Mouse (Mus musculus) midbrain, embryonic 13.5 days (tissue): ENCODE data around the gene Kirrel3. TPM values are rescaled to one million over a fixed set of nuclear protein-coding genes. Genes with fewer than 3 reads are reported as not detected.
A peak's percentile ranks its signal among the peaks of the same experiment; 100 is the strongest.

Experiments used
- ATAC-seq: fragments of 200-750 bp; cut with Nextera tagmentation; 2 replicates; pipeline ENCODE4 v1.8.0; 2017; ENCODE audit warnings: mild to moderate bottlenecking, moderate TSS enrichment, moderate library complexity
- H3K27ac ChIP-seq: fragments of 300-500 bp; sonication (generic); 2 replicates; pipeline ENCODE4 v1.5.1; 2015; ENCODE audit warnings: inconsistent platforms, mild to moderate bottlenecking, moderate library complexity
- H3K27me3 ChIP-seq: fragments of 300-500 bp; sonication (generic); 2 replicates; pipeline ENCODE4 v1.6.1; 2015; ENCODE audit warnings: mild to moderate bottlenecking, inconsistent platforms
- H3K36me3 ChIP-seq: fragments of 300-500 bp; sonication (generic); 2 replicates; pipeline ENCODE4 v1.6.1; 2015; ENCODE audit warnings: mild to moderate bottlenecking, inconsistent platforms
- H3K4me1 ChIP-seq: fragments of 300-500 bp; sonication (generic); replicated peaks from 2 replicates; pipeline ENCODE4 v1.6.1; 2015; ENCODE audit warnings: inconsistent platforms
- H3K4me2 ChIP-seq: fragments of 300-500 bp; sonication (generic); replicated peaks from 2 replicates; pipeline ENCODE4 v1.6.1; 2015; ENCODE audit warnings: moderate library complexity, mild to moderate bottlenecking, inconsistent platforms
- H3K4me3 ChIP-seq: fragments of 300-500 bp; sonication (generic); replicated peaks from 2 replicates; pipeline ENCODE4 v1.5.1; 2015; ENCODE audit warnings: mild to moderate bottlenecking, inconsistent platforms
- H3K9ac ChIP-seq: fragments of 300-500 bp; sonication (generic); replicated peaks from 2 replicates; pipeline ENCODE4 v1.6.1; 2015; ENCODE audit warnings: mild to moderate bottlenecking, inconsistent platforms
- H3K9me3 ChIP-seq: fragments of 300-500 bp; sonication (generic); 2 replicates; pipeline ENCODE4 v1.6.1; 2016; ENCODE audit warnings: mild to moderate bottlenecking, inconsistent platforms
- WGBS: fragments of 180-500 bp; shearing (Covaris S2); methylation state at CpG from one replicate; pipeline ENCODE4 v1.1.7; 2015; 5-methylcytosine and 5-hydroxymethylcytosine counted together
- polyA plus RNA-seq: library from polyadenylated mRNA; unstranded; fragments of >200 nt; fragmentation: Nextera tagmentation; extraction: Ambion mirVana; gene quantifications from 2 replicates; pipeline ENCODE4 v1.2.1, GENCODE M21; 2015

The Kirrel3 gene
- polyA plus RNA-seq, 1 experiment from 2014 or later, result 24.0 TPM

DNA sequence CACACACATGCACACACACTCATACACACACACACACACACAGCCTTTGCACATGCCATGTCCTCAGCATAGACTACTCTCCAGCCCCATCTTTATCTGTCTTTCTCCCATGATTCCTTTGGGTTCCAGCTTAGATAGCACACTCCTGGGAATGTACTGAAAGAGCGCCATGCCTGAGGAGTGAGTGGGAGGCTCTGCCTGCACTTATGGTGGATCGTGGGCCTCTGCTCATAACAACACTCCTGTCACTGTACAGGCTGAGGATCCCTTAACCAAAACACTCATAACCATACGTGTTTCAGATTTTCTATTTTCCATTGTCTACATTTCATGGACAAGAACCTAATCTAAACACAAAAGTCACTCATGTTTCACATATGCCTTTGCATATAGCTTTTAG is 398.6 kb downstream of the Kirrel3 start:
- no peaks in the 10 kb centered on the region for H3K36me3 ChIP-seq
- H3K9me3 ChIP-seq, result no peaks in the 10 kb centered on the region
- no peaks in the 10 kb centered on the region; the same call in 1 of the 2 replicates for H3K27me3 ChIP-seq
- ATAC-seq, result no peak
- no peak overlapping the region for H3K4me2 ChIP-seq
- H3K27ac ChIP-seq, result no peak overlapping the region
- 93% methylated on average over 3 of the region's 3 CpGs for WGBS
- no peak overlapping the region for H3K9ac ChIP-seq
- peaks cover 38% of the 10 kb centered on the region for H3K4me1 ChIP-seq
- H3K4me3 ChIP-seq, result no peak overlapping the region

GRCm38 (mm10) chr9:34884942-34885341 is 399.2 kb downstream of the Kirrel3 start:
- Histone ChIP-seq H3K9me3 (no peaks in the 10 kb centered on the region), H3K4me2 (no peak overlapping the region), H3K4me3 (no peak overlapping the region), H3K27me3 (no peaks in the 10 kb centered on the region), H3K27ac (no peak overlapping the region), H3K4me1 (peaks cover 38% of the 10 kb centered on the region), H3K9ac (no peak overlapping the region), H3K36me3 (no peaks in the 10 kb centered on the region)
- no peak for ATAC-seq
- WGBS, result 87% methylated on average over 3 of the region's 3 CpGs

DNA sequence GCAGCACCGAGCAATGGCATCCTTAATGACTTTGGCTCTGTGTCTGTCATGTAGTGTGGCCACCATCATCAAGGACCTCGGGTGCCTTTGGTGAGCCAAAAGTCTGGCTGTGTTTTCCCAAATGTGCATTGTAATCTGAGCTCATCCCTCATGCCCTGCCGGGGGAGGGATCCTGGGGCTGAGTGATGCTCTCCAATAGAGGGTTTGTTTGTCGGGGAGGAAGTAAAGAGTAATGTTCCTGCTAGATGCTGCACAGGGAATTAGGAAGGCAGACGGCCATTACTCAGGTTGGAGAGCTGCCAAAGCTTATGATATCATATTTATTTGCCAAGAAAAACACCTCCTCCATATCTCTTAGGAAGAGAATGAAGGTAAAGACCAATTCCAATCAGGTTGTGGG is 401.1 kb downstream of the Kirrel3 start:
- WGBS, result 68% methylated on average over 5 of the region's 5 CpGs
- ATAC-seq, result no peak
- Histone ChIP-seq H3K9ac (no peak overlapping the region), H3K27me3 (no peaks in the 10 kb centered on the region), H3K4me3 (no peak overlapping the region), H3K36me3 (no peaks in the 10 kb centered on the region), H3K4me2 (no peak overlapping the region), H3K27ac (no peak overlapping the region), H3K4me1 (peaks cover 34% of the 10 kb centered on the region), H3K9me3 (no peaks in the 10 kb centered on the region)

GRCm38 (mm10) chr9:34887196-34887595 is 401.5 kb downstream of the Kirrel3 start:
- Histone ChIP-seq H3K9ac (no peak overlapping the region), H3K4me1 (peaks cover 30% of the 10 kb centered on the region), H3K4me3 (no peak overlapping the region), H3K36me3 (no peaks in the 10 kb centered on the region), H3K27me3 (no peaks in the 10 kb centered on the region), H3K9me3 (no peaks in the 10 kb centered on the region), H3K27ac (no peak overlapping the region), H3K4me2 (no peak overlapping the region)
- no peak for ATAC-seq
- WGBS, result 38% methylated on average over 2 of the region's 2 CpGs

DNA sequence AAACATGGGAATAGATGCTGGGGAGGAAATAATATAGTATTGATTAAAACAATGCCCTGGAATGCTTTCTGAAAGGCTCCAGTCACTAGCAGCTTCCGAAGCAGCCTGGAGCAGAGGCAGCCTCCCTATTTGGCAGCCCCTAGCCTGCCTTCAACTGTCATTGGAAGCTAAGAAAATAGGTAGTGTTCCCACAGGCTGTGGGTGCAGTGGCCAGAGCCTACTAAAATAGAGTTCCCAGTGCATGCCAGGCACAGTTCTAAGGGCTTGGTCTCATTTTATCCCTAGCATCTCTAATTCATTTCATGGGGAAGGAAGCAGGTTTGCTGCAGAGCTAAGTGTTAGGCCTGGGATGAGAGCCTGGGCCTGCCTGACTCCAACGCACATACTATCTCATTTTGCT is 402.6 kb downstream of the Kirrel3 start:
- Histone ChIP-seq H3K9me3 (no peaks in the 10 kb centered on the region), H3K4me1 (peaks cover 25% of the 10 kb centered on the region), H3K4me3 (no peak overlapping the region), H3K27ac (no peak overlapping the region), H3K4me2 (no peak overlapping the region), H3K27me3 (no peaks in the 10 kb centered on the region), H3K9ac (no peak overlapping the region), H3K36me3 (no peaks in the 10 kb centered on the region)
- WGBS, result 72% methylated on average over 2 of the region's 2 CpGs
- no peak for ATAC-seq

GRCm38 (mm10) chr9:34901216-34901615 is 415.5 kb downstream of the Kirrel3 start:
- 80% methylated on average over 4 of the region's 4 CpGs for WGBS
- no peak overlapping the region for H3K4me3 ChIP-seq

GRCm38 (mm10) chr9:34901888-34902287 is 416.2 kb downstream of the Kirrel3 start:
- no peaks in the 10 kb centered on the region for H3K4me1 ChIP-seq
- H3K27me3 ChIP-seq, result no peaks in the 10 kb centered on the region
- no peak overlapping the region for H3K9ac ChIP-seq
- no peak overlapping the region for H3K4me3 ChIP-seq
- no peaks in the 10 kb centered on the region for H3K9me3 ChIP-seq
- no peaks in the 10 kb centered on the region for H3K36me3 ChIP-seq
- H3K27ac ChIP-seq, result no peak overlapping the region
- WGBS, result 72% methylated on average over 2 of the region's 2 CpGs
- H3K4me2 ChIP-seq, result no peak overlapping the region
- no peak for ATAC-seq

More at GRCm38 (mm10) chr9:34901216-34901615, 415.5 kb downstream of the Kirrel3 start:
- Histone ChIP-seq H3K4me1 (no peaks in the 10 kb centered on the region), H3K4me2 (no peak overlapping the region), H3K9ac (no peak overlapping the region), H3K9me3 (no peaks in the 10 kb centered on the region), H3K36me3 (no peaks in the 10 kb centered on the region), H3K27ac (no peak overlapping the region), H3K27me3 (no peaks in the 10 kb centered on the region)
- no peak for ATAC-seq

DNA sequence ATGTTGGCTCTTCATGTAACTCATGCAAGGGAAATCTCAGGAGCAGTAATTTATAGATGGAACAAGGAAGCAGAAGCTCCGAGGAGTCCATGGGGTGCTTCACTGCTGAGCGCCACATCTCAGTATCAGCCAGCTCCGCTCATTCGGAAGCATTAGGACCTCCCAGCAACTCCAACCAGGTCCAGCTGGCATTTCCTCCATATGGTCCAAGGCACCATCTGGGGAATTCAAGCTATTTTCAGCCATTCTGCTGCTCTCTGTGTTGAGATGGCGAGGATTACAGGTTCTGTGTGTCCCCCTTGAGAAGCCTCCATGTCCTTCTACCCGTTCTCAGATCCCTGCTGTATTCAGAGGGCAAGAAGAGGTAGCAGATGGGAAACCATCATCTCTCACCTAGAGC is 419.5 kb downstream of the Kirrel3 start:
- Histone ChIP-seq H3K36me3 (no peaks in the 10 kb centered on the region), H3K27me3 (no peaks in the 10 kb centered on the region), H3K4me1 (no peaks in the 10 kb centered on the region), H3K27ac (no peak overlapping the region), H3K4me2 (no peak overlapping the region), H3K9me3 (no peaks in the 10 kb centered on the region), H3K4me3 (no peak overlapping the region), H3K9ac (no peak overlapping the region)
- ATAC-seq, result no peak
- 80% methylated on average over 6 of the region's 6 CpGs for WGBS

GRCm38 (mm10) chr9:34908040-34908439 is 422.3 kb downstream of the Kirrel3 start:
- Histone ChIP-seq H3K4me1 (peaks cover 3% of the 10 kb centered on the region; the same call in 1 of the 2 replicates), H3K27ac (no peak overlapping the region), H3K9me3 (no peaks in the 10 kb centered on the region), H3K4me2 (no peak overlapping the region), H3K27me3 (0 out of 2 replicates have a peak, but pooled peaks cover 3% of the 10 kb centered on the region), H3K4me3 (no peak overlapping the region), H3K36me3 (no peaks in the 10 kb centered on the region), H3K9ac (no peak overlapping the region)
- ATAC-seq, result no peak
- WGBS, result 61% methylated on average over 3 of the region's 3 CpGs

- ATAC-seq, result no peak
- no peak overlapping the region for H3K9ac ChIP-seq
- WGBS, result 76% methylated on average over 7 of the region's 7 CpGs
- H3K27ac ChIP-seq, result no peak overlapping the region
- H3K4me2 ChIP-seq, result no peak overlapping the region
- H3K4me1 ChIP-seq, result peaks cover 6% of the 10 kb centered on the region; the same call in 1 of the 2 replicates
- H3K4me3 ChIP-seq, result no peak overlapping the region
- no peaks in the 10 kb centered on the region for H3K9me3 ChIP-seq
- H3K27me3 ChIP-seq, result 0 out of 2 replicates have a peak, but pooled peaks cover 4% of the 10 kb centered on the region
- H3K36me3 ChIP-seq, result no peaks in the 10 kb centered on the region
These were observed 426.1 kb downstream of the Kirrel3 start for GRCm38 (mm10) chr9:34911838-34912237.

- no peaks in the 10 kb centered on the region for H3K36me3 ChIP-seq
- peak; percentile 45; the same call in 1 of the 2 replicates for ATAC-seq
- peaks cover 6% of the 10 kb centered on the region; the same call in 1 of the 2 replicates for H3K4me1 ChIP-seq
- no peaks in the 10 kb centered on the region for H3K9me3 ChIP-seq
- H3K4me3 ChIP-seq, result no peak overlapping the region
- H3K9ac ChIP-seq, result no peak overlapping the region
- H3K27me3 ChIP-seq, result 0 out of 2 replicates have a peak, but pooled peaks cover 4% of the 10 kb centered on the region
- H3K4me2 ChIP-seq, result no peak overlapping the region
- 73% methylated on average over 2 of the region's 2 CpGs for WGBS
- no peak overlapping the region for H3K27ac ChIP-seq
These were observed 426.7 kb downstream of the Kirrel3 start for GRCm38 (mm10) chr9:34912273-34912972.

- H3K27ac ChIP-seq, result no peak overlapping the region
- no peak overlapping the region for H3K4me3 ChIP-seq
- no peaks in the 10 kb centered on the region for H3K36me3 ChIP-seq
- no peaks in the 10 kb centered on the region for H3K9me3 ChIP-seq
- H3K27me3 ChIP-seq, result 0 out of 2 replicates have a peak, but pooled peaks cover 4% of the 10 kb centered on the region
- no peak overlapping the region for H3K9ac ChIP-seq
- H3K4me2 ChIP-seq, result no peak overlapping the region
- ATAC-seq, result no peak
- peaks cover 6% of the 10 kb centered on the region; the same call in 1 of the 2 replicates for H3K4me1 ChIP-seq
- 5% methylated on average over 5 of the region's 5 CpGs for WGBS
These were observed 427.3 kb downstream of the Kirrel3 start for GRCm38 (mm10) chr9:34912996-34913395.

GRCm38 (mm10) chr9:34918976-34919375 is 433.3 kb downstream of the Kirrel3 start:
- no peak overlapping the region for H3K4me2 ChIP-seq
- no peaks in the 10 kb centered on the region for H3K36me3 ChIP-seq
- 97% methylated on average over 5 of the region's 5 CpGs for WGBS
- H3K4me1 ChIP-seq, result peaks cover 27% of the 10 kb centered on the region
- no peak for ATAC-seq
- no peak overlapping the region for H3K27ac ChIP-seq
- no peaks in the 10 kb centered on the region for H3K9me3 ChIP-seq
- H3K27me3 ChIP-seq, result no peaks in the 10 kb centered on the region
- H3K4me3 ChIP-seq, result no peak overlapping the region
- H3K9ac ChIP-seq, result no peak overlapping the region
